Mouse (Mus musculus): ENCODE data around the gene Gm4312.
"Not testable (repeated sequence)": the region's sequence is repeated elsewhere in the genome, so short reads cannot be mapped to it uniquely, and the experiment has no call there.

Gene Gm4312

DNA sequence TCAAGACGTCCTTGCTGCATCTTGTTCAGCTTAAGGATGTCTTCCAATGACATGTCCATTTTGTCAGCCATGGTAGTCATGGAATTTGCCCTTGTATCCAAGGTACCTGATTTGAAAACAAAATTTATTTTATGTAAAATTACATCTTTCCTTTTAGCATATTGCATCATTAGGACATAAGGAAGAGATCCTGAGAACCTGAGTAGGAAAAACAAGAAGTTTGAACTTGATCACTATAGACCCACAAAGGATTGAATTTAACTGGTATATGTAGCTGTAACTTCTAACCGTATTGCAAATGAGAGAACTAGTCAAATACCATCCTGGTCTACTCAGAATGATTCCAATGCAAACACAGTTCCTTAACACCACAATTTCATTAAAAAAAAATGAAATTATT lies at the start of gene Gm4312:
Gene Gm4312 (minus strand): TSS at position 101 of the 400 bp plus-strand sequence.
- in situ Hi-C loops (cut with MboI, MseI), result not testable (repeated sequence)

DNA sequence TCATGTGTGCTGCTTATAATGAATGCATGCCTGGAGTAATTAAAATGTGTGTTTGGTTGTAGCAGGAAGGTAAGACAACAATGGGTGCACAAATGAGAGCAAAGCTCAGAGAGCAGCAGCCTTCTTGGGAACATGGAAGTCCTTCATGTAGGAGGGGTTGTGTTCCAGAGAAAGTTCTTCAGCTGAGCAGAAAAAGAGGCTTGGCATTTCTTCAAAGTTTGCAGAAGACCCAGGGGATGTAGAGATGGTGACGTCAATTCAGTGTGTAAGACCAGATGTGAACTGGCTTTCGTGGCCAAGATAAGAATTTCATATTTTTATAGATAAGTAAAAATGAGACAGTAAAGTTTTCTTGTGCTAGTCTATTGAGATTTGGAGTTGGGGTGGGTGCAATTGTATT lies 45.2 kb upstream of the Gm4312 start:
- in situ Hi-C loops (cut with MboI, MseI), result no loop called here

DNA sequence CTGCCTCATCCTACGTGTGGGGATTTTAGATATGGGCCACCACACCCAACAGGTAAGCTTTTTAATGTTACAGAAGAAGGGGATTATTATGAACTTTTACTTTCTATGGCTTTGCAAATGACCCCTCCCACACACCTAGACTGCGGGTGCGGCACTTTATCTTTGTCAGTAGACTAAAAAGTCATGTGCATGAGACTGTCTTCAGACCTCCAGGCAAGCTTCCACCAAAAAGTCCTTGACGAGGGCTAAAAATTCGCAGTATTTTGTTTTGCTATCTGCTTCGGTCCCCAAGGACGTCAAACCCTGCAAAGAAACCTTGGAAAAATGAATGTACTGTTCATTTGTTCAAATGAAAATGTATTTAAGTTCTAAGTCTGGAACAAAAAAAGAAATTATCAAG lies 33.2 kb upstream of the Gm4312 start:
- in situ Hi-C loops (cut with MboI, MseI), result loop anchor here (5.0 kb wide), 1 partner anchor 618 kb away; no protein-coding TSS in a partner anchor

- in situ Hi-C loops (cut with MboI, MseI), result not testable (repeated sequence)
These were observed 19.9 kb upstream of the Gm4312 start for GRCm38 (mm10) chr10:100402301-100402700.

GRCm38 (mm10) chr10:100361038-100361437 lies 21.3 kb downstream of the Gm4312 start, which contains the start of gene Gm4307:
Gene Gm4307, plus strand, starts transcription at chr10:100361338.
- in situ Hi-C loops (cut with MboI, MseI), result not testable (repeated sequence)

- in situ Hi-C loops (cut with MboI, MseI), result loop anchor here (5.0 kb wide), 1 partner anchor 35 kb away; no protein-coding TSS in a partner anchor
These were observed 25.5 kb downstream of the Gm4312 start for GRCm38 (mm10) chr10:100356841-100357240.

DNA sequence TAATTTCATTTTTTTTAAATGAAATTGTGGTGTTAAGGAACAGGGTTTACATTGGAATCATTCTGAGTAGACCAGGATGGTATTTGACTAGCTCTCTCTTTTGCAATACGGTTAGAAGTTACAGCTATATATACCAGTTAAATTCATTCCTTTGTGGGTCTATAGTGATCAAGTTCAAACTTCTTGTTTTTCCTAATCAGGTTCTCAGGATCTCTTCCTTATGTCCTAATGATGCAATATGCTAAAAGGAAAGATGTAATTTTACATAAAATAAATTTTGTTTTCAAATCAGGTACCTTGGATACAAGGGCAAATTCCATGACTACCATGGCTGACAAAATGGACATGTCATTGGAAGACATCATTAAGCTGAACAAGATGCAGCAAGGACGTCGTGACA lies 31.6 kb downstream of the Gm4312 start, which contains the start of gene Gm4305:
Gene Gm4305 (plus strand): TSS at position 301 of the 400 bp plus-strand sequence.
- in situ Hi-C loops (cut with MboI, MseI), result not testable (repeated sequence)

GRCm38 (mm10) chr10:100345672-100346071 lies 36.7 kb downstream of the Gm4312 start, which contains the start of gene Gm4303:
Gene Gm4303, plus strand, starts transcription at chr10:100345972.
- in situ Hi-C loops (cut with MboI, MseI), result not testable (repeated sequence)

GRCm38 (mm10) chr10:100340536-100340935 lies 41.8 kb downstream of the Gm4312 start, which contains the start of gene Gm4302:
Gene Gm4302, plus strand, starts transcription at chr10:100340836.
- in situ Hi-C loops (cut with MboI, MseI), result not testable (repeated sequence)

GRCm38 (mm10) chr10:100335376-100335775 lies 47.0 kb downstream of the Gm4312 start, which contains the start of gene Gm4301:
Gene Gm4301, plus strand, starts transcription at chr10:100335676.
- in situ Hi-C loops (cut with MboI, MseI), result not testable (repeated sequence)
